Mouse (Mus musculus): ENCODE results near the gene Cdkal1.

GRCm38 (mm10) chr13:29164845-29165524 is 690.5 kb downstream of the Cdkal1 start:
- TF ChIP-seq EP300 (optimal IDR thresholded peaks at IDR 0.05) (no peak), CTCF (IDR thresholded peaks at IDR 0.05; ENCODE audit: low read depth) (no peak)
